Mouse (Mus musculus) layer of hippocampus, adult 11-12 months (tissue): ENCODE data around the gene Fam173a.
"Not testable (repeated sequence)": the region's sequence is repeated elsewhere in the genome, so short reads cannot be mapped to it uniquely, and the experiment has no call there.

Experiments
- DNase-seq: peaks from one replicate; pipeline ENCODE4 v3.0.0; 2022; ENCODE audit warnings: low spot score

Gene Fam173a

DNA sequence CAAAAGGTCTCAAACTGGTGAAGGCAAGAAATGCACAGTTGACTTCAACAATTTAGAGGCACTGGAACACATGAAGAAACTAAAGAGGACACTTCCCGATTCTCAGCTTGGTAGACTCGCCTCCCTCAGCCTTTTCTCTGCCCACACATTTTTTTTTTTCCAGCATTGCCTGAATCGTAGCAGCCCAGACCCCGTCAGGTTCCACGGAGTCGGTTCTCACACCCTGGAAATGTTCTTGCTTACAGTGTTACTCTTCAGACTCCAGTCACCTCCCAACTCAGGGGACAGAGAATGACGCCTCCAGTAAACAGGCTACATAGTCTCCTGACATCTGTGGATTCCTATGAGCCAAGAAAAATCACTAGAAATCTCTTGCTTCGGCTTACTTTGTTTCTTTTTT lies 32.6 kb downstream of the Fam173a start:
- no peak for DNase-seq

DNA sequence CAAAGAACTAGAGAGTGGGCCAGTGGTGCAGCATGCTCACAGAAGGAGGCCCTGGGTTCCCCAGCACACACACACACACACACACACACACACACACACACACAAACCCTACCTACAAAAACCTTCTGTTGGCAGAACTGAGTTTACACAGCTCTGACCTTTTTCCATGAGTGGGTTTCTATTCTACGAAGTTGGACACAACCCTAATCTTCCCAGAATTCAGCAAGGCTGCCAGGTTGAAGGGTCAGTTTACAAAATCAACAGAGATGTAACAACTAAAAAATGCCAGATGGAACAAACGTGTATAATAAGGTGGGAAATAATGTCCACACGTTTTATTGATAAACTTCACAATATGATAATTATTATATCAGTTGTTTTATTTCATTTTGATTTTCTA lies 35.0 kb downstream of the Fam173a start:
- no peak for DNase-seq

DNA sequence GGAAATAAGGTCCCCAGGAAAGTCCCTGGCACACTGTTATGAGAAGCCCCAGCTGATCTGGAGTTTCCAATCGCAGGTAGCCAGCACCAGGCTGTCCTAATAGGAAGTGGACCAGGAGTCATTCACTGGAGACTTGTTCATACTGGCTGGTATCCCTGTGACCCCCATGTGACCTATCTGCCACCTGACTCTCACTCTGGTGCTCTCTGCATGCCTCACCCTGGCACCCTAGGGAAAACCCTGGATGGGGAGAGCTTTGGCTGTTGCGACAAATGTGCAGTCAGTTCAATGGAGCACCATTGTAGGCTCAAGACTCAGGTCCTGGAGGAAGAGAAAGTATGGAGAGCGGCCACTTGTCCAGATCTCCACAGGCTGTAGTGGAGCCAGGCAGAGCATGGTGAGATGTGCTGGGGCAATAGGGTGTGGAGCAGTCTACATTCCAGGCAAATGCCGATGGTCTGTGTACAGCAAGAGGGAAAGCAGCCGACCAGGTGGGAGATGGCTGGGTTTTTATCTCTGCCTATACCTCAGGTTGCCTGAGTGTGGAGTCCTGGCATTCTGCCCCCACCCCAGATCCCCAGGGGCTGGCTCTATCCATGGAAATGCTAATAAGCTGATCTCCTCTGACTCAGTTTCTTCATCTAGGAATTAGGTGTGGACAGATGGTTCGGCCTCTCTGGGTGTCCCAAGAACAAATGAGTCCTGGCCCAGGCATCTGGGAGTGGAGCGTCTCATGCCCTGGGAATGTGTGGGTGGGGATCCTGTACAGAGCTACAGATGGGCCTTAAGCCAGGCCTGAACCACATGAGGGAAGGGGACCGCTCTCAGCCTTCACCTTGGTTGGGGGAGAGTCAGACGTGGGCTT lies 36.1 kb downstream of the Fam173a start:
- DNase-seq, result no peak

DNA sequence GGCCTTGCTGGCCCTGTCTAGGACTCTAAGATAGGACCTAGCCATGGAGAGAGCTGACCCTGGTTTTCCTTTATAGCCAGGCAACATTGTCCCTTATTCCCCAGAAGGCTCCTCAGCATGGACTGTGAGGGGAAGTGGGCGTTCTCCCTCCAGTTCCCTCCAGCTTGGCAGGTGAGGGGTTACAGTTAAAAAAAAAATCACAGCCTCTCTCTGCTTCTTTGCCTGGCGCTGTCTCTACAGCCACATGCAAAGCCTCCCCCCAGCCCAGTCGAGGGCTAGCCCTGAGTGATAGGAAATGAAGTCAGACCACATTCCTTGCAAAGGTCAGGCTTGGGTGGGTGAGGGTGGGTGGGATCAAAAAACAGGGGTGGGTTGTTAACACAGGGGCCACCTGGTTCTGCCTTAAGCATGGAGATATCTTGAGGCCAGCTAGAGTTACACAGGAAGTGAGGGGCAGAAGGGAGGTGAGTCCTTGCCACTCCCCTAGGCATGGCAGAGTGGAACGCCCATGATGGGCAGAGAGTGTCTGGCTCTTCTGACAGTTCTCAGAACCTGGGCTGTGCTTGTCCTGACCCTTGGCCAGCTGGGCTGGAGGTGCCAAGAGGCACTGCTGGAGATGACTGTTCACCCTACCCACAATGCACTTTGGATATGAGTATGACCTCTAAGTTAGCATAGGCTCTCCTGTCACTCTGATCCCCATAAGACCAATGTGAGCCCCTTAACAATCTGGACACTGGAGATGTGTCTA lies 36.9 kb downstream of the Fam173a start:
- no peak for DNase-seq

DNA sequence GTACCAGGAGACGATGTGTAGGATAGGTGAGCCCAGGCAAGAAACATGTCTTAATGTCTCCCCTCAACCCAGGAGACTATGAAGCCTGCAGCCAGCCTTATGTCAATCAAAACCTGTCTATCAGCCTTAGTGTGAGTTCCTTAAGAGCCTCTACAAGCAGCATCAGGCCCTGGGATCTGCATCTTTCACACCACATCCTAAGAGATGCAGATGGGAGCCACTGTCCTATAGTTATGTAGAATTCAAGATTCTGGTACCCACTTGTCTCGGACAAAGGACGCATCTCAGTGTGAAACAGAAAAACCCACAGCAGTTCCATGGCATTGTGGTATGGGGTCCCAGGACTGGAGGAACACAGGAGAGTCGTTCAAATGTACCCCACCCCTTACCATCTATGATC lies 37.6 kb downstream of the Fam173a start:
- DNase-seq, result no peak

DNA sequence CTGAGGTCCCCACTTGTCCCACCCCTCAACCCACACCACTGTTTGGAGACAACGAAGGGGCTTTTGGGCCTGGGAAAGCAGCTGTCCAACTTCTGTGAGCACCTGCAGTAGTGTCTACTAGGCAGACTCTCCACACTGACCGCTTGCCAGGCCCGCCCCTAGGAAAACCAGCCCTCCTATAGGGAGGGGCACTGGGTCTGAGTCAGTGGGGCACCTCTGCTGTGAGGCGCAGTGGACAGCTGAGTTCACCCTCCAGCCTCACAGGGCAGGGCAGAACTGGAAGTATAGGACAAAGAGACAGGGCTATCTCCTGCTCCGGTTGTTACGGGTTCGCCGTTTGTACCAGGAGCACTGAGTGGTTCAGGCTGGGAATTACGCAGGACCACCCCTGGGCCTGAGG lies 38.5 kb downstream of the Fam173a start, which contains the start of gene Msln:
TSS of gene Msln (minus strand) at position 138 of the 400 bp plus-strand sequence.
- DNase-seq, result no peak

DNA sequence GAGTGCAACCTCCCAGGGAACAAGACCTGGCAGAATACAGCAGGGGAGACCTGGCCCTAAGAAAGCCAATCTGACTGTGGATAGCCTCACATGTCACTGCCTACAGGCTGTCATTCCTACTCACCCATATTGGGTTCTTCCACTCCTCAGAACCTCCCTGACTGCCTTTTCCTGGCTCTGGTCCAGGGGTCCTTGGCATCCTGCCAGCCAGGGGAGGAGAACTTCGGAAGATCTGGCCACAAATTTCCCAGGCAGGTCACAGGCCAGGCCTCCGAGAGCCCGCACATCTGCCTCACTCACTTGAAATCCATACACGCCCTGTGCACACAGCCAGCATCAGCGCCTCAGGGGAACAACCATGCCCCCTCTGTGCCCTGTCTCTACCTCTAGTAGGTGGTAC lies 41.3 kb downstream of the Fam173a start:
- no peak for DNase-seq

DNA sequence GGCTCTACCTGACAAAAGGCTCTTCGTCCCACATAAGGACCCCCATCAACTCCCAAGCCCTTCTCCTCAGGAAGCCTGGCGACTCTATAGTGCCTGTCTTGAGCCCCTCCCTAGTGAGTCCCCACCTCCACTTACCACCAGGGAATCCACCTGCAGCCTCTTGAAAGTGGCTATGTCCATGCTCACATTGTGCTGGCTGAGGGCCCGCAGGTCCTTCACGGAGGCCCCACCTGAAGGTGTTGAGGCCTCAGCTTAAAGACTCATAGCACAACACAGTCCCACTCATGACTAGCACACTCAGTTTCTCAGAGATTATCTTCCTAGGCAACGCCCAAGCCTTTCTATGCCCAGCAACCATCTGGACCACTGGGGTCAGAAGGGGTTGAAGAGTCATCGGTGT lies 43.4 kb downstream of the Fam173a start:
- DNase-seq, result no peak

DNA sequence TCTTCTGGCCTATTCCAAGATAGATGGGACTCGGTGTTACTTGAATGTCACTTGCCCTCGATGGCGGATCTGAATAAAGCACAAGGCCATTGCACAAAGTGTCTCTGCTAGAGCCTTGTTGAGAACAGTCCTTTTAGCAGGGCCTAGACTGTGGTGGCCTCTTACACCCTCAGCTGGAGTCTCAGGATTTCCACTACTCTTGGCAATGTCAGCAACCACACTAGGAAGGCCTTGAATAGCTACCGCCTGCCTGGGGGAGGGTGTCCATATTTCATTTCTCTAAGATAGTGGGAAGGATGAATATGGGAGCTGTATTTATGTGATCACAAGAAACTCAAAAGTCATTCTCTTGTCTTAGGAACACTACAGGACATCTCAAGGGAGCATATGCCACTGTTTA lies 44.5 kb downstream of the Fam173a start:
- DNase-seq, result no peak

DNA sequence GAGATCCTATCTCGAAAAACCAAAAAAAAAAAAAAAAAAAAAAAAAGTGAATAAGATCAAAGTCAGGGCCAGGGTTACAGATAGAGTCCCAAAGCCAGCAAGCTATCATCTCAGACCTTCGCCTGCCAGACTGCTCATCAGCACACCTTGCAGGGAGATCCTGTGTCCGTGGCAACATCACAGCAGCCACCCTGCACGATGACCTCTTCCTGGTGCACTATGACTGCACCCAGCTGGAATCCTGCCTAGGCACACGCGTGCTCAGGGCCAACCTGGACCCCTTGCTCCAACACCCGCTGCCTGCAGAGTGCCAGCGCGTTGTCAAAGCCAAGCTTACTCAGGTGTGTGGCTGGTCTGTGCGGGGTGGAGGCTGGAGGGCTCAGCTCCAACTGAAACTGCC lies 48.4 kb downstream of the Fam173a start:
- no peak for DNase-seq

DNA sequence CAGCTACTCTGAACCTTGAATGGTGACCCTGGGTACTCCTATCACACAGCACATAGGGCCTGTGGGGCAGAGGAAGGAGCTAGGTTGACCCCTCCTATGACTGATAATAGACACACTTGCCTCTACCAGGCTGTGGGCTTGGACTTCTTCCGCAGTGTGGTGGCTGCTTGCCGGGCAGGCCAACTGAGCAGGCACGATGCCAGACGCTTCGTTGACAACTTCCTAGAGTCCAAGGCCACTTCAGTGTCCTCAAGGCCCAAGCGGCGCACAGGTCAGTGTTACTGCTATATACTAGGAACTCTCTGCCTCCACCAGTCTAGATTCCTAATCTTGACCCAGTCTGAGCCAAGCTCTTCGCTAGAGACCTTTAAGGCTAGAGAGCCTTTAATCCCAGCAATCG lies 48.9 kb downstream of the Fam173a start:
- no peak for DNase-seq

DNA sequence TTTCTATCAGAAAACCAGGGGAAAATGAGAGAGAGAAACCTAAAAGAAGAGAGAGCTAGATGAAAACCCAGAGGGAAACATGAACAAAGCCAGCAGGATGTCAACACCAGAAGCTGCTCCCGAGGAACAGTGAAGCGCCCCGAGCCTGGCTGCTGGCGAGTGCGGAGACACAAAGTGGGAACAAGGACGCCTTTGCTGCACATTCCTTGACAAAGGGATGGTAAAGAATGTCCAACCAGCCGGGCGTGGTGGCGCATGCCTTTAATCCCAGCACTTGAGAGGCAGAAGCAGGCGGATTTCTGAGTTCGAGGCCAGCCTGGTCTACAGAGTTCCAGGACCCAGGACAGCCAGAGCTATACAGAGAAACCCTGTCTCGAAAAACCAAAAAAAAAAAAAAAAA lies 51.2 kb downstream of the Fam173a start:
- DNase-seq, result not testable (repeated sequence)
